Mouse (Mus musculus) right cerebral cortex, postnatal 10 days (tissue): Measurements from ENCODE around the gene Nlrp14.
"Not testable (repeated sequence)": the region's sequence is repeated elsewhere in the genome, so short reads cannot be mapped to it uniquely, and the experiment has no call there.

ENCODE experiments used
- DNase-seq, 2 experiments: peaks; one replicate each; pipeline ENCODE4 v3.0.0; 2021; ENCODE audit warnings: low spot score in 2 of 2

The Nlrp14 gene

DNA sequence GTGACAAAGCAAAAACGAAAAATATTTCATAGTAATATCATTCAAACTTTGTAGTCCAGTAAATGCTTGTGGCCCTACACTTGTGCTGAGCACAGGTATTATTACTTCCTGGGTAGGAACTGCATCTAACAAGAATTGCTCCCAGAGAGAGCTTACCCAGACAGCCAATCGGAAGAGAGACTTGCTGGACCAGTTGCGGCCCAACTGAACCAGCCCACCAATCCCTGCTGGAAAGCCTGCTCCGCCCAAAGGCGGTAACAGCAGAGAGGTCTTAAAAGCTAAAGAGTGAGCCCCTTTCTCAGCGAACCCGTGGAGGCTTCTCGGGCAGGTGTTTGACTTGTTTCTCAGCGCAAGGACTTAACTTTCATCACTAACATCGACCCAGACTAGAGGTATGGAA is at the start of gene Nlrp14:
Nlrp14 (plus strand) TSS at position 301 of the 400 bp plus-strand sequence.
- DNase-seq = no peak

DNA sequence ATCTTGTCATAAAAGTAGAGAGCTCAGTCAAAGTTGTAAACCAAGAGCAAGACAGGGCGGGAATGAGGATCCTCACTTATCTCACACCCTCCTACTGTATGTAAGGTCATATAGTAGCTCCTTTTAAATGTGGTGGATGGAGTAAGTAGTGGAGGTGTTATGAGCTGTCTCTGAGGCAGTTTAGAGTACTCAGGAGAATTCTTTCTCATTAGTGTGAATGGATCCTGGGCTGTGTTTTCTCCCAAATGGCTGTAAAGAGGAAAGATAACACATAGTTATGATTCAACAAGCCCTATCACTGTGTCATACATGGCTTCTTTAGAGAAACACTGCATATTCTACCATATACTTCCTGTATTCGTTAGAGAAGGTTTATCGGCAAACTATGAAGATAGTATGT is 35.8 kb upstream of the Nlrp14 start, which contains the start of gene Olfr715:
Olfr715 (minus strand) TSS at position 101 of the 400 bp plus-strand sequence.
- DNase-seq = not testable (repeated sequence)

DNA sequence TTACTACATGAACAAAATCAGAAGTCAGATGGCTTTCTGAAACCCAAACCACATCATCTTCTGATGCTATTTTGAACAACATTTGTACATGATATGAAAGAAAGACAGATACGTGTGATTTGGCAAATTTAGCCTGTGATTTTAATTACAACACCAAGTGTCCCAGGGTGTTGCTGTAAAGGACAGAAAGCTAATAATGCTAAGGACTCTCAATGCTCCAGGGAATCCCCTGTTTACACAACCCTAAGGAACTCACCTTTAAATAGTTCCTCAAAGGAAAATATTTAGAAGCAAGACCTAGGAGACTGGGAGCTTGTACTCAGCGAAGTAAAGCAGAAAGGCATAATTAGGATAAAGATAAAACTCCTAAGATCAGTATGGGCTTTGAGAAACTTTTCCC is 28.8 kb upstream of the Nlrp14 start, which contains the start of gene Olfr716:
Olfr716 (plus strand) TSS at position 301 of the 400 bp plus-strand sequence.
- DNase-seq = not testable (repeated sequence)

DNA sequence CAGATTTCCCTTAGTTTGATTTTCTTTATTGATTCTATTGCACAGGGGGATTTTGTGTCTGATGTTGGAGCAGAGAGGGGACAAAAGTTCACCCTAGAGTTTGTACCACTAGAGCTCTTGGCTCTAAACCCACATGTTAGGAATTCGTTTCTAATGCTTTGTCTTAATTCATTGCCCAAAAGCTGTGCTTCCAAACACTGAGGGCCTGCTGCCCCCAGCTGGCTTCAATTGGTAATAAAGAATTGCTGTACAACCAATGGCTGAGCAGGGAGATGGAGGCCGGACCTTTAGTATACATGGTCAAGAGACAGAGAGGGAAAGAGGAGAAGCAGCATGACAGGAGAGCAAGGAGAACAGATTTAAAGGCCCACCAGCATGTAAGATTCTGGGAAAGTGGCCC is 13.6 kb downstream of the Nlrp14 start:
- DNase-seq = no peak

DNA sequence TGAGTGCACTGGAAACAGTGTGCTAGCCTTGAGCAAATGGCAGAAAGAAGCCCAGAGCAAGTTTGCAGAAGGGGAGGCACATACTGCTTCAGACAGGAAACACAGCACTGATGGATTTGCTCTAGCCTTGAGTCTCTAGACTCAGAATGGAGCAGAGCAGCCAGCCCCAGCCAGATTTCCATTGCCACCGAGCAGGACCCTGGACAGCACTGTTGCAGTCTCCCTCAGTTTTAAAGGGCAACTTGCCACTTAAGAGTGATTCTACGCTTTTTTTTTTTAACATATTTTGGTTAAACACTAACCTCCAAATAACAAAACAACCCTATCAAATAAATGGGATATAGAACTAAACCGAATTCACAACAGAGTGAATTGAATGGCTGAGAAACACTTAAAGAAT is 35.0 kb downstream of the Nlrp14 start:
- no peak for DNase-seq

DNA sequence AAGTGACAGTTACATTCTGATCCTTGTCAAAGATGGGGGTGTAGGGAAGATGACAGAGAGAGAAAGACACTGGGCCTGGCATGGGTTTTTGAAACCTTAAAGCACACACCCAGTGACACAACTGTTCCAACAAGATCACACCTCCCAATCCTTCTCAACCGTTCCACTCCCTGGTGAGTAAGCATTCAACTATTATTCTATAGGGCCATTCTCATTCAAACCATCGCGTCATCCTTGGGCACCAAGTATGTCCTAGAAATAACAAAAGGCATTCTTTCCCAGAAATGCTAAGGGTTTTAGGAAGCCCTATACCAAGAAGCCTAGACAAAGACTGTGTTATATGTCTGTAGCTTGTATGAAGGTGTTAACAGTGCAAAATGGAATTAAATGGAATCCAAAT is 41.1 kb downstream of the Nlrp14 start:
- DNase-seq = no peak

DNA sequence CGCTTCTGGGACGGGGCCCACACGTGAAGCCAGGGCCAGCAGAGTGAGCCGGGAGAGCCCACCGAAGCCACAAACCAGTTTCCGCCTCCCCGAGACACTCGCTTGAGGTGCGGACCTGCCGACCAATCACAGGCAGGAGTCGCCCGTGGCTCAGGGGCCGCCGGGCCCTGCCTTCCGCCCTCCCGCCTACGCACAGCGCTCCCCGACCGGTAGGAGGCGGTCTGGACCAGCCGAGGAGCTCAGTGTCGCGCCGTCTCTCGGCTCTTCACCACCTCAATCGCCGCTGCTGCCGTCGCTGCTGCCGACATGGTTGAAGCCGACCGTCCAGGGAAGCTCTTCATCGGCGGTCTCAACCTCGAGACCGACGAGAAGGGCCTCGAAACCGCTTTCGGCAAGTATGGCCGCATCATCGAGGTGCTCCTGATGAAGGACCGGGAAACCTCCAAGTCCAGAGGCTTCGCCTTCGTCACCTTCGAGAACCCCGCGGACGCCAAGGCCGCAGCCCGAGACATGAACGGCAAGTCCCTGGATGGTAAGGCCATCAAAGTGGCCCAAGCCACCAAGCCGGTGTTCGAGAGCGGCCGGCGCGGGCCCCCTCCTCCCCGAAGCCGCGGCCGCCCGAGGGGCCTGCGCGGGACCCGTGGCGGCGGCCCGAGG is 42.5 kb downstream of the Nlrp14 start, which contains the start of gene Rbmxl2:
Rbmxl2 (plus strand) TSS at position 242 of the 657 bp plus-strand sequence.
- no peak for DNase-seq

DNA sequence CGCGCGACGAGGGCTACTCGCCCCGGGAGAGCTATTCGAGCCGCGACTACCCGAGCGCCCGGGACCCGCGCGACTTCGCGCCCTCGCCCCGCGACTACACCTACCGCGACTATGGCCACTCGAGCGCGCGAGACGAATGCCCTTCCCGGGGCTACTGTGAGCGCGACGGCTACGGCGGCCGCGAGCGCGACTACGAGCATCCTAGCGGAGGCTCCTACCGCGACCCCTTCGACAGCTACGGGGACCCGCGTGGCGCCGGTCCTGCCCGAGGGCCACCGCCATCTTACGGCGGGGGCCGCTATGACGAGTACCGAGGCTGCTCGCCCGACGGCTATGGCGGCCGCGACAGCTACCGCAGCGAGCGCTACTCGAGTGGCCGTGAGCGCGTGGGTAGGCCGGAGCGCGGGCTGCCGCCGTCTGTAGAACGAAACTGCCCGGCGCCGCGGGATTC is 43.4 kb downstream of the Nlrp14 start:
- DNase-seq = peak in 1 of 2 experiments; percentile 21

DNA sequence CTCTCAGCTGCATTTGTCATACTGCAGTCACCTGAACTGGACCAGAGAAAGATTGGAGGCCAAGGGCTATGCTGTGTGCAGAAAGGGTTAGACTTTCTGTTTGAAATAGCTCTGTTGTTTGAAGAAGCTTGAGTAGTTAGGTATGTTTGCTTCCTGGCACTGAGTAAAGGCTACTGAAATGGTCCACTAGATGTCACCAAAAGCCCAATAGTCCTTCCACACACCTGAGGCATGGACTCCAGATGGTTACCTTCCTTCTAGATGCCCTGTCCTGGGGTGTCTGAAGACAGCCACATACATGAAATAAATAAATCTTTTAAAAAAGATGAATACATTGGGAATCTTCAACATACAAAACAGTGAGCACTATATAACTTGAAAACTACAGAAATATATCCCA is 48.9 kb downstream of the Nlrp14 start:
- DNase-seq = no peak

DNA sequence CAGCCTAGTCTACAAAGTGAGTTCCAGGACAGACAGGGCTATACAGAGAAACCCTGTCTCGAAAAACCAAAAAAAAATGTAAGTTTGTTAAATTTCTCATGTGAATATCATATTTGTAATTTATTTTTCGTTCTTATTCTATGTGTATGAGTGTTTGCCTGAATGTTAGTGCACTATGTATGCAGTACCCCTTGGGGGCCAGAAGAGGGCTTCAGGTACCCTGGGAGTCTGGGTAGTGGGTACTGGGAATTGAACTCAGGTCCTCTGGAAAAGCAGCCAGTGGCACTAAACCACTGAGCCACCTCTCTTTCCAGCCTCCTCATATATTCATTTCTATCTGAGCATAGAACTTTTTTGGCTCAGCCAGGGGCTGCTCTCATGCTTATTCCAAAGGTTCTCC is 50.1 kb downstream of the Nlrp14 start:
- DNase-seq = no peak

DNA sequence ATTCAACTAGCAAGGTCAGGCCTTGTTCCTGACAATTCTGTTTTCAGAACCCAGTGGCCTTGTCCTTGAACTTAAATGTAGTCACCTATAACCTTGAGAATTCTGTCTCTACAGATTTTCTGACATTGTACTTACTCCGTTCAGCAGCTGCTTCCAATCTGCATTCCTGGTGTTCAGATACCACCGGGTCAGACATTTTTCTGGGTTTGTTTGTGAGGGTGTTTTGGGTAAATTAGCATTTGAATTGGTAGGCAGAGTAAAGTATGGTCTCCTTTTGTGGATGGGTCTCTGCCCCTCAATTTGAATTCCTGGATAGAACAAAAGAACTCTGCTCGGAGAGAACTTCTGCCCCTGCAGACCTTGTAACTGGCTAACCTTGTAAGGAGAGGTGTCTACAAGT is 70.1 kb downstream of the Nlrp14 start:
- DNase-seq = no peak

DNA sequence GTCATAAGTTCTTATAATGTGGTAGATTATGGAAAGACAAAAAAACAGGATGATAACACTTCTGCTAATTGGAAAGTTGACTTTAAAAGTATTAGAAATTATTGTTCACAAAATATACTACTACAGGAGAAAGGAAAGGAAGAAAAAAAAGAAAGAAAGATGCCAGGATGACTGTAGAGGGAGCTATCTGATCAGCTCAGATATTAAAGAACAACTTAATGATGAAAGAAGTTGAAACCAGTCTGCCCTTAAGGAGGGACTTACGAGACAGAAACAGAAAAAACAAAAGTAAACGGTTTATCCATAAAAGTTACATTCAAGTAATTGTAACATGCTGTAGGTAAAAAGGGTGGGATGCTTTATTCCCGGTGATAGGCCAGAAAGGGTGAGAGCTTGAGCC is 70.7 kb downstream of the Nlrp14 start:
- no peak for DNase-seq

DNA sequence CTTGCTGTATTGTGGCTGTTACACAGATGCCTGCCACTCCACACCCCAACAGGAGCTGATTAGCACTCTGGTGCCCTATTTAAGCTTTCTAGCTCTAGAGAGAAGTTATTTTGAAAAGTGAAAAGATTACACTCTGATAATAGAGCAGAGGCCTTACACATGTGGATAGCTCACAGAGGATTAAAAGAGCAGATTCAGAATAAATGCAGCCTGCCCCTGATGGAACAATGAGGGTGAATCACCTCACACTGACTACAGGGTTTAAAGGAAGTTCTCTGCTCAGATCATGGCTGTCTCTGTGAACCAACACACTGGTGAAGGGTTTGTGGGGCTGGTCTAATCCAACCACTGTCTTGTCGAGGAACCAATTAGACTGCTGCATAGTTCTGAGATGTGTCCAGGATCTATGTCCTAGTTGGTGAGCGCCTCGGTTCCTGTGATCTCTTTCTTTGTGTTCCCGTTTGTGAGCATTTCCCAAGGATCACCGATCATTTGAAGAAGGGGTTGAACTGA is 74.6 kb downstream of the Nlrp14 start:
- DNase-seq = no peak
